ENCODE assay signal across 14 mouse cellular contexts in the genomic region with DNA sequence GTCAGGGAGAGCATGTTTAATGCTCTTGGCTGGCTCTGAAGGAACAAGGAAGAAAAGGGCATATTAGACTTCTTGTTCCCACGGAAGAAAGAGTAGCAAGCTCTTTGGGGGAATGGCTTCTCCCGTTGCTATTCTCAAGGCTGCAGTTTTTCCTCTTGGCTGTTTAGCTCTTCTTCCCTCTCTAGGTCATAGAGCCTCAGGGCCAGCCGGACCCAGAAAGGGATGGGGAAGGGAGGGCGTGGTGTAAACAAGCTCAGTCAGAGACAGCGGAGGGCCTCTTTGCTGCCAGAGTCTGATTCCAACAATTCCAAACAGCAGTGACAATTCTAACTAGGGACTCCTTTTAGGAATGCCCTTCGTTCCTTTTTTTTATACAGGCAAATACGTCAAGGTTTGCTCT. TPM values are rescaled to one million over a fixed set of nuclear protein-coding genes. Genes with fewer than 3 reads are reported as not detected.
DNase-seq lines count a peak whose midpoint lies in the region; ATAC-seq and TF ChIP-seq lines count a peak whose summit lies in the region.
"Had no signal": no experiment of that assay in that cellular context is flagged by ENCODE, and none has a peak within 500 bp of the region (broad histone marks: within the 10 kb centered on the region; RNA-seq: fewer than 3 reads in every experiment).

No protein-coding gene starts in this region.

- H3K4me3 ChIP-seq in heart, postnatal 0 days (ENCODE audit: low read depth, low read length): no peak overlapping the region
- H3K4me3 ChIP-seq: embryonic facial prominence, embryonic 12.5 days had no signal

- peak overlapping the region; percentile 68 for H3K27ac ChIP-seq in heart, postnatal 0 days (ENCODE audit: low read depth)
- H3K27ac ChIP-seq: embryonic facial prominence, embryonic 12.5 days had no signal

- H3K9me3 ChIP-seq in heart, postnatal 0 days (replicated peaks; ENCODE audit: control insufficient read depth, low read length): no peaks in the 10 kb centered on the region
- H3K9me3 ChIP-seq: embryonic facial prominence, embryonic 12.5 days had no signal

- 22% methylated on average over 7 of the region's 7 CpGs for WGBS in heart, postnatal 0 days

- TF ChIP-seq EP300 in heart, postnatal 0 days (IDR thresholded peaks at IDR 0.05; ENCODE audit: low read depth): no peak

- intact Hi-C loops in gastrocnemius, postnatal 14 days (cut with DNase I; ENCODE audit: low total_unique reads): no loop called here

- no peak for TF ChIP-seq CTCF in heart, postnatal 0 days (IDR thresholded peaks at IDR 0.05; ENCODE audit: low read depth)

- no peak overlapping the region for H3K9ac ChIP-seq in heart, postnatal 0 days (replicated peaks; ENCODE audit: low read depth, low read length)
- H3K9ac ChIP-seq: embryonic facial prominence, embryonic 12.5 days; liver, postnatal 0 days had no signal

- no peaks in the 10 kb centered on the region for H3K27me3 ChIP-seq in heart, postnatal 0 days (ENCODE audit: control insufficient read depth, insufficient read depth, low read length)
- H3K27me3 ChIP-seq: CH12.LX; embryonic facial prominence, embryonic 12.5 days had no signal

- peak; percentile 81 for ATAC-seq in heart, postnatal 0 days (ENCODE audit: insufficient read depth, low read depth)
- ATAC-seq in megakaryocyte, adult 5-6 weeks (ENCODE audit: poor library complexity, severe bottlenecking): no peak
- no peak for ATAC-seq in monocyte, adult 5-6 weeks (replicated peaks; ENCODE audit: insufficient number of reproducible peaks, low FRiP score, low TSS enrichment, poor library complexity, severe bottlenecking)
- ATAC-seq: forebrain, embryonic 14.5 days; inflammation-experienced regulatory T-cells, adult 6 months had no signal

- peak overlapping the region; percentile 41 for H3K4me2 ChIP-seq in heart, postnatal 0 days (ENCODE audit: low read depth, low read length)
- H3K4me2 ChIP-seq: embryonic facial prominence, embryonic 12.5 days had no signal

- no peaks in the 10 kb centered on the region for H3K36me3 ChIP-seq in heart, postnatal 0 days (replicated peaks; ENCODE audit: control insufficient read depth, insufficient read depth, low read length)
- H3K36me3 ChIP-seq: embryonic facial prominence, embryonic 12.5 days had no signal

- DNase-seq in kidney, postnatal 10 days: peak; percentile 30
- DNase-seq in kidney, adult 11 months: no peak
- DNase-seq in gastrocnemius, postnatal 14 days: peak; percentile 36
- peak; percentile 30 for DNase-seq in heart, postnatal 0 days (ENCODE audit: low spot score)
- peak; percentile 29 for DNase-seq in skeletal muscle tissue, adult 2 months (ENCODE audit: low read depth, low spot score)
- DNase-seq: cerebellum, adult 11-12 months; liver, postnatal 0 days; retina, postnatal 1 day had no signal

- H3K4me1 ChIP-seq in heart, postnatal 0 days (ENCODE audit: control insufficient read depth, insufficient read depth): peaks cover 8% of the 10 kb centered on the region; the same call in 1 of the 2 replicates
- H3K4me1 ChIP-seq: embryonic facial prominence, embryonic 12.5 days had no signal

RNA-seq across cellular contexts. Expression of gene Neb, which starts 7.8 kb away (rescaled TPM):
- total RNA-seq in gastrocnemius, postnatal 14 days (2021): 1,000 to 10,000 TPM; 4,410 to 4,654 TPM
- total RNA-seq in heart, postnatal 0 days (2014; rRNA removed; ENCODE audit: low replicate concordance): 1.4 and 6.0 TPM in 2 replicates
- 2.1 and 4.4 TPM in 2 replicates for polyA plus RNA-seq in heart, postnatal 0 days (2015; fragmentation: Nextera tagmentation; extraction: Ambion mirVana)
- 0.91 TPM in 1 of 2 replicates, not detected in the other for total RNA-seq in megakaryocyte, adult 5-6 weeks (2015)
- total RNA-seq in megakaryocyte, adult 5-6 weeks (2017): 0.07 and 0.33 TPM in 2 replicates
- total RNA-seq in monocyte, adult 5-6 weeks (2017): 0.10 to 1.5 TPM (median 0.53 TPM) in 3 replicates

RNA-seq across cellular contexts. Expression of gene Arl5a, which starts 38.7 kb away (rescaled TPM):
- 10 to 100 TPM; 27.3 to 33.2 TPM for total RNA-seq in gastrocnemius, postnatal 14 days (2021)
- total RNA-seq in heart, postnatal 0 days (2014; rRNA removed; ENCODE audit: low replicate concordance): 57.5 and 73.2 TPM in 2 replicates
- polyA plus RNA-seq in heart, postnatal 0 days (2015; fragmentation: Nextera tagmentation; extraction: Ambion mirVana): 23.9 and 26.2 TPM in 2 replicates
- total RNA-seq in megakaryocyte, adult 5-6 weeks (2015): 38.6 and 43.8 TPM in 2 replicates
- total RNA-seq in megakaryocyte, adult 5-6 weeks (2017): 44.7 TPM in 2 replicates
- total RNA-seq in monocyte, adult 5-6 weeks (2017): 66.3 to 97.8 TPM (median 74.9 TPM) in 3 replicates

Comparison
In these comparisons a context has a peak if more than half of its experiments do, and no peak if none do; other contexts are left out.
1. RNA of gene Neb, which starts 7.8 kb away (total RNA-seq): 4,410 to 4,654 TPM in gastrocnemius, postnatal 14 days; 1.4 to 6.0 TPM in heart, postnatal 0 days, 0.07 to 0.91 TPM in megakaryocyte, adult 5-6 weeks and 0.10 to 1.5 TPM in monocyte, adult 5-6 weeks; every median in the first group is over 100 times any median in the second.